Mouse (Mus musculus) ES-Bruce4 (cell line): ENCODE results near the gene Pigl. TPM values are rescaled to one million over a fixed set of nuclear protein-coding genes. Genes with fewer than 3 reads are reported as not detected.

Experiments used
- H3K27ac ChIP-seq: 2 replicates; pipeline ENCODE4 v1.5.1; 2012; ENCODE audit warnings: low read length, inconsistent platforms; ENCODE audit not compliant: insufficient read depth
- H3K27me3 ChIP-seq: 2 replicates; pipeline ENCODE4 v1.6.1; 2012; ENCODE audit warnings: mild to moderate bottlenecking, low read length, inconsistent platforms; ENCODE audit not compliant: control insufficient read depth, poor library complexity, insufficient read depth, severe bottlenecking
- H3K36me3 ChIP-seq: 2 replicates; pipeline ENCODE4 v1.6.1; 2012; ENCODE audit warnings: inconsistent platforms, mild to moderate bottlenecking, low read length, moderate library complexity; ENCODE audit not compliant: control insufficient read depth, poor library complexity, insufficient read depth, severe bottlenecking
- H3K4me1 ChIP-seq: one replicate; pipeline ENCODE4 v1.8.1; 2011; ENCODE audit warnings: low read length; ENCODE audit not compliant: control insufficient read depth, insufficient read depth
- H3K4me3 ChIP-seq: 2 replicates; pipeline ENCODE4 v1.5.1; 2011; ENCODE audit warnings: low read depth, mild to moderate bottlenecking, low read length
- H3K9ac ChIP-seq: 2 replicates; pipeline ENCODE4 v1.6.1; 2012; ENCODE audit warnings: low read depth, mild to moderate bottlenecking, inconsistent platforms; ENCODE audit not compliant: poor library complexity, severe bottlenecking
- H3K9me3 ChIP-seq: replicated peaks from 2 replicates; pipeline ENCODE4 v1.6.1; 2012; ENCODE audit warnings: mild to moderate bottlenecking, low read length, inconsistent platforms; ENCODE audit not compliant: control insufficient read depth, poor library complexity, insufficient read depth, severe bottlenecking
- CTCF ChIP-seq: IDR thresholded peaks from one replicate; pipeline ENCODE4 v1.8.1; 2011; ENCODE audit warnings: low read depth, low read length
- EP300 ChIP-seq: IDR thresholded peaks from 2 replicates; pipeline ENCODE4 v1.6.1; 2011; ENCODE audit warnings: low read depth, low read length; ENCODE audit not compliant: insufficient read depth
- POLR2A ChIP-seq: IDR thresholded peaks from one replicate; pipeline ENCODE4 v1.8.1; 2011; ENCODE audit warnings: low read length; ENCODE audit not compliant: insufficient read depth
- polyA plus RNA-seq: library from polyadenylated mRNA; stranded (reverse); fragments of >200 nt; gene quantifications from 2 replicates; pipeline ENCODE4 v1.2.4, GENCODE M21; 2011; ENCODE audit warnings: low read depth; ENCODE audit not compliant: missing spikeins, insufficient read depth, insufficient read length

The Pigl gene
- polyA plus RNA-seq, 1 experiment: 14.1 TPM

- H3K9me3 ChIP-seq: no peaks in the 10 kb centered on the region
- H3K4me3 ChIP-seq: peak overlapping the region; percentile 53
- H3K27me3 ChIP-seq: no peaks in the 10 kb centered on the region
- H3K4me1 ChIP-seq: no peaks in the 10 kb centered on the region
- H3K27ac ChIP-seq: no peak overlapping the region
- peak overlapping the region; percentile 54; the same call in 1 of the 2 replicates for H3K9ac ChIP-seq
- peaks cover 18% of the 10 kb centered on the region for H3K36me3 ChIP-seq
- TF ChIP-seq EP300 (no peak), POLR2A (no peak), CTCF (no peak)
These were observed 95.4 kb downstream of the Pigl start for GRCm38 (mm10) chr11:62553633-62554032.

- TF ChIP-seq POLR2A (no peak), EP300 (no peak), CTCF (no peak)
- H3K4me3 ChIP-seq: no peak overlapping the region
- H3K27ac ChIP-seq: peak overlapping the region; percentile 61
- no peaks in the 10 kb centered on the region for H3K4me1 ChIP-seq
- H3K36me3 ChIP-seq: peaks cover 18% of the 10 kb centered on the region
- H3K27me3 ChIP-seq: no peaks in the 10 kb centered on the region
- H3K9ac ChIP-seq: peak overlapping the region; percentile 54
- H3K9me3 ChIP-seq: no peaks in the 10 kb centered on the region
These were observed 96.0 kb downstream of the Pigl start for GRCm38 (mm10) chr11:62554163-62554855.

DNA sequence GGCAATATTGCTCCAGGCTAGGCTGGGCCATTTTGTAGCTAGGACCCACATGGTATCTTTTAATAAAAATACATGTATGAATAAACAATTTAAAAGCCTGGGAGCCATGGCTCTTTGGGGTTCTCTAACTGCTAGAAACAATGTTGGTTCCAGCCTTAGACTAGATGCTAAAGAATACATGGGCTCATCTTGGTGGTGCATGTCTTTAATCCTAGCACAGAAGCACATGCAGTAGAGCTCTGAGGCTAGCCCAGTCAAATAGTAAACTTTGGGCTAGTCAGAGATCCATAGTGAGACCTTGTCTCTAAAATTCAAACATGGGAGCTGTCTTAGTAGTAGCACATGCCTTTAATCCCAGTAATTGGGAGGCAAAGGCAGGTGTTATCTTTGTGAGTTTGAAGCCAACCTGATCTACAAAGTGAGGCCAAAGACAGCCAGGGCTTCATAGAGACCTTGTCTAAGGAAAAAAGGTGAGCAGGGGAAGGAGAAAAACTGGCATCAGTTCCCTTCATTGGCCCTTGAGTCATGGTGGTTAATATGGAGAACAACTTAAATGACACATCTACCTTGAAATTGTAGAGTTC, 96.8 kb downstream of the Pigl start:
- Histone ChIP-seq H3K4me3 (no peak overlapping the region), H3K4me1 (no peaks in the 10 kb centered on the region), H3K27ac (no peak overlapping the region), H3K27me3 (no peaks in the 10 kb centered on the region), H3K9ac (no peak overlapping the region), H3K36me3 (peaks cover 18% of the 10 kb centered on the region), H3K9me3 (no peaks in the 10 kb centered on the region)
- TF ChIP-seq CTCF (no peak), EP300 (no peak), POLR2A (no peak)

DNA sequence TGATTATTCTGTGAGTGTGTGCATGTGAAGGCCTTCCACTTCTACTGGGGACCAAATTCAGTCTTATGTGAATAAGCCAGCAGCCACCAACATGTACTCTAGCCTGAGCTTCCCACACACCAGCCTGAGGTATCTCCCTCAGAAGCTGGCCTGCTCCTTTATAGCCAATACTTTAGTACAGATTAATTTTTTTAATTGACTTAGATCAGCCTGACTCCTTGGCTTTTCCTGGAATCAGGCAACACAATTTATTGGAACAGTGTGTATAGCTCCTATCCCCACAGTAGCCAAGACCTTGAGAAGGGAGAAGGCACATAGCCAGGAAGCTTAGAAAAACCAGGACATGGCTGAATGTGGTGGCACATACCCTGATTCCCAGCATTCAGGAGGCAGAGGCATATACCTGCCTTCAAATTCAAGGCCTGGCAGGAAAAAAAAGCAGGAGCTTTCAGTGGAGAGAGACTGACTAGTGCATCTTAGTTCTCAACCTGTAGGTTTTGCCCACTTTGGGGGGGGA, 97.7 kb downstream of the Pigl start:
- TF ChIP-seq EP300 (no peak), POLR2A (no peak), CTCF (no peak)
- H3K9ac ChIP-seq: no peak overlapping the region
- no peaks in the 10 kb centered on the region for H3K4me1 ChIP-seq
- no peaks in the 10 kb centered on the region for H3K27me3 ChIP-seq
- no peaks in the 10 kb centered on the region for H3K9me3 ChIP-seq
- no peak overlapping the region for H3K27ac ChIP-seq
- H3K4me3 ChIP-seq: no peak overlapping the region
- peaks cover 18% of the 10 kb centered on the region for H3K36me3 ChIP-seq

DNA sequence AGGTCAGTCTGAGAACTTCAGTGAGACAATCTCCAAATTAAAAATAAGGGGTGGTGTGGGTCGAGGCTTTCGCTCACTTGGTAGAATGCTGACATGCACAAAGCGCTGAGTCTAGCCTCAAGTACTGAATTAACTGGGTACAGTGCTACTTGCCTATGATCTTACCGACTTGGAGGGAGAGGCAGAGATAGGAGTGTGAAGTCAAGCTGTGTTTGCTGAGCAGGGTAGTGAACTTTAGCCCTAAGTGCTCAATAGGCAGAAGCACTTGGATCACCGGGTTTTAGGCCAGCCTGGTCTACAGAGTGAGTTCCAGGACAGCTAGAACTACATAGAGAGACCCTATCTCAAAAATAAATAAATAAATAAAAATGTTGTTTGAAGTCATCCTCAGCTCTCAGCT, 98.9 kb downstream of the Pigl start:
- Histone ChIP-seq H3K4me3 (no peak overlapping the region), H3K27me3 (no peaks in the 10 kb centered on the region), H3K36me3 (peaks cover 18% of the 10 kb centered on the region), H3K9me3 (no peaks in the 10 kb centered on the region), H3K27ac (no peak overlapping the region), H3K4me1 (no peaks in the 10 kb centered on the region), H3K9ac (no peak overlapping the region)
- TF ChIP-seq CTCF (no peak), POLR2A (no peak), EP300 (no peak)

DNA sequence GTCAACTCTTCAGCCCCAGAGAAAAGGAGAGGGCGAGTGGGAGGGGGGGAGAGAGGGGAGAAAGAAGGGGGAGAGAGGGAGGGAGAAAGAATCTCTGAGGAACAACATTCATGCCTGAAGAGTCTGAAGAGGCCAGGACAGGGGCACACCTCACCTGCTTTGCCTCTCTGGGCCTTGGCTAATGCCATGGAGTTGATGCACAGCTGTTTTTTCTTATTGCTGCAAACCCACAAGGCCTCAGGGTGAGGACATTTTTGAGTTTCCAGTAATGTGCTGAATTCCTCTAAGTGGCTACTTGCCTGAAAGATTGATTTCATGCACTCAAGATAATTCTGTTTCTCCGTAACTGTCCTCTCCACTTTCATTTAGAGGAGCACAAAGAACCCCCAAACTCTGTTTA, 99.9 kb downstream of the Pigl start:
- H3K9ac ChIP-seq: no peak overlapping the region
- H3K27ac ChIP-seq: no peak overlapping the region
- H3K4me3 ChIP-seq: no peak overlapping the region
- H3K36me3 ChIP-seq: peaks cover 16% of the 10 kb centered on the region
- H3K4me1 ChIP-seq: no peaks in the 10 kb centered on the region
- TF ChIP-seq EP300 (no peak), CTCF (no peak), POLR2A (no peak)
- H3K9me3 ChIP-seq: no peaks in the 10 kb centered on the region
- H3K27me3 ChIP-seq: no peaks in the 10 kb centered on the region
